Mouse (Mus musculus) testis, adult 2 months (tissue): Measurements from ENCODE around the gene Otoa.

ENCODE experiments used
- CTCF ChIP-seq: fragments of 200-500 bp; IDR thresholded peaks from 2 replicates; pipeline ENCODE4 v1.5.1; 2012; ENCODE audit warnings: low read depth, mild to moderate bottlenecking, inconsistent platforms, low read length, moderate library complexity; ENCODE audit not compliant: control insufficient read depth, insufficient read depth, insufficient replicate concordance
- POLR2A ChIP-seq: fragments of 200-500 bp; IDR thresholded peaks from 2 replicates; pipeline ENCODE4 v1.6.1; 2012; ENCODE audit warnings: low read depth, mild to moderate bottlenecking, inconsistent platforms, low read length, moderate library complexity; ENCODE audit not compliant: control insufficient read depth

DNA sequence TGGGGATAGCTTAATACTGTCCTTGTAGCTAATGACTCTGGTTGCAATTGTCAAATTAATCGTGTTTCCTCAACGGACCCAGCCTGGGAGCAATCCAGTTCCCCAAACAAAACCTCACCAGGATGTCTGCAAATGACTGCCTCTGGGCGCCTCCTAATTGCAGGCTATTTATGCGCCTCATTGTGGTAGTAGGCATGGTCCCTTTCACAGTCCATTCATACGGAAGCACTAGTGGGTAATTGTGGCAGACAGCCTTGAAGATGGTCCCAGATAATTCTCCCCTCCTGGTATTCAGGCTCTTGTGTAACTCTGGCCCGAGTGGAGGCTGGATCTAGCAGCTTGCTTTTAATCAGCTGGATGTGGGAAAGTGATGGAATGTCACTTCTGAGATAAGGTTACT lies 90.4 kb downstream of the Otoa start:
- no peak for TF ChIP-seq CTCF
- TF ChIP-seq POLR2A, result no peak
